Mouse (Mus musculus) left cerebral cortex, adult 8-10 months (tissue): ENCODE measurements at regions not wholly inside any gene's neighbourhood (a gene's known extent, or its start where the extent isn't known, plus 50 kb on each side); places are given as distances from the start of the nearest gene placed in this dataset.

Experiments
- DNase-seq, 2 experiments: peaks; one replicate each; pipeline ENCODE4 v3.0.0; 2022; ENCODE audit warnings: low spot score in 2 of 2

- no peak for DNase-seq
Observed at GRCm38 (mm10) chr3:141051685-141052084, 160.5 kb downstream of the Pdha2 start.

- no peak for DNase-seq
Observed at GRCm38 (mm10) chr3:141014262-141014547, 197.9 kb downstream of the Pdha2 start.

GRCm38 (mm10) chr3:141013521-141014261 is 198.5 kb downstream of the Pdha2 start:
- DNase-seq, result no peak

- DNase-seq, result no peak
Observed at GRCm38 (mm10) chr3:141012976-141013375, 199.2 kb downstream of the Pdha2 start.

- no peak for DNase-seq
Observed at GRCm38 (mm10) chr3:141008792-141009191, 203.4 kb downstream of the Pdha2 start.

GRCm38 (mm10) chr3:141005885-141006284 is 206.3 kb downstream of the Pdha2 start:
- DNase-seq, result no peak

- no peak for DNase-seq
Observed at GRCm38 (mm10) chr3:141003561-141003960, 208.6 kb downstream of the Pdha2 start.

GRCm38 (mm10) chr3:140988247-140988646 is 223.9 kb downstream of the Pdha2 start:
- no peak for DNase-seq

- no peak for DNase-seq
Observed at GRCm38 (mm10) chr3:140973519-140973918, 238.6 kb downstream of the Pdha2 start.

- no peak for DNase-seq
Observed at GRCm38 (mm10) chr3:140969892-140970880, 242.0 kb downstream of the Pdha2 start.

- no peak for DNase-seq
Observed at GRCm38 (mm10) chr3:140968556-140968955, 243.6 kb downstream of the Pdha2 start.

- no peak for DNase-seq
Observed at GRCm38 (mm10) chr3:140957666-140958065, 254.5 kb downstream of the Pdha2 start.

- no peak for DNase-seq
Observed at GRCm38 (mm10) chr3:140952111-140952800, 259.9 kb downstream of the Pdha2 start.

GRCm38 (mm10) chr3:140951024-140951423 is 261.1 kb downstream of the Pdha2 start:
- peak in 1 of 2 experiments; percentile 25 for DNase-seq

GRCm38 (mm10) chr3:140949880-140950662 is 262.1 kb downstream of the Pdha2 start:
- no peak for DNase-seq

- no peak for DNase-seq
Observed at GRCm38 (mm10) chr3:140942450-140942849, 269.7 kb downstream of the Pdha2 start.

- DNase-seq, result no peak
Observed at GRCm38 (mm10) chr3:140941898-140942297, 270.3 kb downstream of the Pdha2 start.

- DNase-seq, result no peak
Observed at GRCm38 (mm10) chr3:140941316-140941715, 270.8 kb downstream of the Pdha2 start.

- no peak for DNase-seq
Observed at GRCm38 (mm10) chr3:140933156-140933555, 279.0 kb downstream of the Pdha2 start.

- no peak for DNase-seq
Observed at GRCm38 (mm10) chr3:140926689-140927088, 285.5 kb downstream of the Pdha2 start.
